Mouse (Mus musculus) brain, embryonic 14.5 days (tissue): ENCODE data around the gene Gimap5.

Experiments
- CTCF ChIP-seq: fragments of 200-500 bp; IDR thresholded peaks from 2 replicates; pipeline ENCODE4 v1.5.1; 2012; ENCODE audit warnings: inconsistent platforms, mild to moderate bottlenecking, moderate library complexity, borderline replicate concordance; ENCODE audit not compliant: insufficient read depth, insufficient read length; ENCODE audit errors: extremely low read depth
- POLR2A ChIP-seq: fragments of 200-500 bp; IDR thresholded peaks from 2 replicates; pipeline ENCODE4 v1.6.1; 2012; ENCODE audit warnings: mild to moderate bottlenecking, inconsistent platforms, borderline replicate concordance; ENCODE audit not compliant: poor library complexity, insufficient read depth, insufficient read length, severe bottlenecking; ENCODE audit errors: extremely low read depth

DNA sequence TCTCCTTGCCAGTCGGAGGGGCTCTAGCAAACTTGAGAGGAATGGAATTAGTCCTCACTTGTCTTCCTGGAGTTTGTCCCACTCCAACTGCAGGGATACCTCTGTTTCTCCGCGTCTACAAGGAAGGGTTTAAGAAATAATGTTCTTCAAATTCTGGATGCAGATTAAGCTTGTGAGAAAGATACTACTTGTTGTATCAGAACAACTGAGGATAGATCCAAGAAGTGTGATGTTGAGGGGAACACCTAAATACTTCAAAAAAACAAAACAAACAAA lies 6.3 kb upstream of the Gimap5 start:
- TF ChIP-seq CTCF (no peak), POLR2A (no peak)
